Mouse (Mus musculus): ENCODE data around the gene Sqstm1.
A peak's percentile ranks its signal among the peaks of the same experiment; 100 is the strongest.

Gene Sqstm1

DNA sequence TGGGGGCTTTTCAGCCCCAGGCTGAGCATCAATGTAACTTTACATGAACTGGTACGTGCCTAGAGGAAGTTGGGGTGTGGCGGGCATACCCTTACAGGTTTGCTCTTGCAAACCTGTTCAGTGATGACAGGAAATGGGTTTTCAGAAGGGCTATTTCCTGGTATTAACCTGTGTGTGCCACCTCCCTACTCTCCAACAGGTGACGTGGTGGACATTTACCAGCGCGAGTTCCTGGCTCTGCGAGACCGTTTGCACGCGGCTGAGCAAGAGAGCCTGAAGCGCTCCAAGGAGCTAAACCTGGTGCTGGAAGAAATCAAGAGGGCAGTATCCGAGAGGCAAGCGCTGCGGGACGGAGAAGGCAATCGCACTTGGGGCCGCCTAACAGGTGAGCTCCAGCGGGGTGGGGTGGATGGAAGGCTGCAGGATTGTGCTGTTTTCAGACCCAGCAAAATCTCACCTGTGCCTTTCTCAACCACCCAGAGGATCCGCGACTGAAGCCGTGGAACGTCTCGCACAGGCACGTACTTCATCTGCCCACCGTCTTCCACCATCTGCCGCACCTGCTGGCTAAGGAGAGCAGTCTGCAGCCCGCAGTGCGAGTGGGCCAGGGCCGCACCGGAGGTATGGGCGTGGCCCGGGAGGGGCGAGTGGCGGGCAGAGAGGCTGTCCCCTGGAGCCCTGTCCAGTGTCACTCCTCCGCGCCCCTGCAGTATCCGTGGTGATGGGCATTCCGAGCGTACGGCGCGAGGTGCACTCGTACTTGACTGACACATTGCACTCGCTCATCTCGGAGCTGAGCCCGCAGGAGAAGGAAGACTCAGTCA, 20.1 kb upstream of the Sqstm1 start:
- DNase-seq (ENCODE audit: extremely low read depth, insufficient read length, low spot score), result no peak

DNA sequence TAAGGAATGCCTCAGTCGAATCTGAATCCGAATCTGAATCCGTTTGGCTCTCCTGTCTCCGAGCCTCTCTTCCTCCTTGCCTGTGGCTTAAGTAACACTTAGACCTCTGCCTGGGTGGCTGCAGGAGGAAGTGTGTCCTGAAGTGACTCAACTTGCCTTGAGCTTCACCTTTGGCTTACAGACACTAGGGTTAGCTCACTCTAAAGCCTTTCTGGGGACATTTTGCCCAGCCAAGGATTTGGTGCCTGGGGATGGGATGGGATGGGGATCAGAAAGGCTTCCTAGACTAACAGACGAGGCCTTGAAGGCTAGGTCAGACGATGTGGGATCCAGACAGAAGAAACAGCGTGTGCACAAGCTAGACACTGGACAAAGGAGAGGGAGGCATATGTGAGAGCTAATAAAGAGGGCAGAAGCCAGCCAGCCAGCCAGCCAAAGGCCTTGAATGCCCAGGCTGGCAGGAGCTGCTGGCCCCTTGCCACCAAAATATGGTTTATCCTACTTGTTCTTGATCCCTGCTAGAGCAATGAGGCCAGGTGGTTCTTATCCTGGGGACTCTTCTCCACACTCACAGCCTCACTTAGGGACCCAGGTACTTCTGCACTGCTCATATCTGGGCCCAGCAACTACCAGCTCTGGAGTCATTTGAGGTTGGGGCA, 18.8 kb upstream of the Sqstm1 start:
- DNase-seq (ENCODE audit: extremely low read depth, insufficient read length, low spot score), result no peak

DNA sequence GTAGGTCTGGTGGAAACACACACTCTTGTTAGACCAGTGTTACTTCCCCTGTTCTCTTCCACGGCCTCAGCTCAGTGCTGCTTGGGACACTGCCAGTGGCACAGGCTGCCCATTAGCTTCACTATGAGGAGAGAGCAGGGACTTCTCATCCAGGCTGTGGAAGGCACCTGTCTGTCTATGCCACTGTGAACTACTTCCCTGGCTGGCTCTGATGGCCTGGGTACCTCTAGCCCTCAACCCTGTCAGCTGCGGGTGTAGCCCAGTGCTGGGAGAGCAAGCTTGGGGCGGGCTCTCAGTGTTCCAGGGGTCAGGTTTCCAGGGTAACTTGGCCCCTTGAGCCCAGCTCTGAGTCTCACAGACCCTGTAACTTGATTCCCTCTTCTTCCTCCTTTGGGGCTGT, 18.1 kb upstream of the Sqstm1 start:
- no peak for DNase-seq (ENCODE audit: extremely low read depth, insufficient read length, low spot score)

DNA sequence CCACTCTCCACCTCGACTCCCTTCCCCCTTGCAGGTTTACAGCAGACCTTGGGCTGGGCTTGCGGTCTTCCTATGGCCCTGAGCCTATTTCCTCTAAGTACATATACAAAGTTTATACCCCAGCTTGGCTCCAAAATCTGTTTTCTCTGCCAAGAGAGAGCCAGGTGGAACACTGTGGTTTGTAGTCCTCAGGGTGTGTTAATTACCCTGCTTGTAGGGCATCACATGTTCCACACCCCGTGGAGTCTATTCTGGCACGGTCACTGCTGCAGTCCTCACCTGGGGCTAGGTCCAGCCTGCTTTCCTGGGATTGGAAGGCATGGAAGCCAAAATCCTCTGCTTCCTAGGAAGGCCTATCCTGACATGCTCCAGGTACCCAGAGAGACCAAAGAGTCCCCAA, 17.1 kb upstream of the Sqstm1 start:
- DNase-seq (ENCODE audit: extremely low read depth, insufficient read length, low spot score), result no peak

DNA sequence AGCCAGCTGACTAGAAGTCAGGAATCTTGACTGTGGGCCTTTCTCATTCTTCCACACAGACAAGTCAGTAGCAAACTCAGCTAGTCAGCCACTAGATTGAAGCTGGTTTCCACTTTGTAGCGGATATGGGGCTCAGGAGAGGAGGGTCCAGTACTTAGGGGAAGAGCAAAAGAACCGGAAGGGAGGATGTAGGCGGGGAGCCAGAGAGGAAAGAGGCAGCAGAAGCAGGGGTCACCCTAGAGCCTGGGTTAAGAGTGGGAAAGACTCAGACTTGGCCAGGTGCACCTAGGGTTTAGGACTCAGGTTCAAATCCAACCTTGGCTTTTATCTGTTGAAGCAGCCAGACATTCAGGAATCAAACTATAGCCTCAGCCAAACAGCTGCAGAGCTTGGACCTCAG, 16.6 kb upstream of the Sqstm1 start:
- DNase-seq (ENCODE audit: extremely low read depth, insufficient read length, low spot score), result no peak

DNA sequence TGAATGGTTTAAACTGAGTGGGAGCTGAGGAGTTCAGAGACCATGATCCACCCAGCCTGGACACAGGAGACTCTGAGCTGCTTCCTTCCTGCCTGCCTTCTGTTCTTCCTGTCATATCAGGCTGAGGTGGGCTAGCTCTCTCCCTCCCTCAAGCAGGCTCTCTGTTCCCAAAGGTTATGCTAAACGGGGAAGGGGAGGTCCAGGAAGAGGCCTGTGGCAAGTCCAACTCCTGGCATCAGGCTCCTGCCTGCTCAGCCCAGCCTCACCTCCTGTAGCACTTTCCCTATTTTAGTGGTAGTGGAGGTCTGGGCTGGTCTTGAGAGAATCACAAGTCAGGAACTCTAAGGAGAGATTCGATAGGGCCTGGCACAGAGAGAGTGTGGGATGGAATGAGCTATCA, 15.8 kb upstream of the Sqstm1 start:
- no peak for DNase-seq (ENCODE audit: extremely low read depth, insufficient read length, low spot score)

DNA sequence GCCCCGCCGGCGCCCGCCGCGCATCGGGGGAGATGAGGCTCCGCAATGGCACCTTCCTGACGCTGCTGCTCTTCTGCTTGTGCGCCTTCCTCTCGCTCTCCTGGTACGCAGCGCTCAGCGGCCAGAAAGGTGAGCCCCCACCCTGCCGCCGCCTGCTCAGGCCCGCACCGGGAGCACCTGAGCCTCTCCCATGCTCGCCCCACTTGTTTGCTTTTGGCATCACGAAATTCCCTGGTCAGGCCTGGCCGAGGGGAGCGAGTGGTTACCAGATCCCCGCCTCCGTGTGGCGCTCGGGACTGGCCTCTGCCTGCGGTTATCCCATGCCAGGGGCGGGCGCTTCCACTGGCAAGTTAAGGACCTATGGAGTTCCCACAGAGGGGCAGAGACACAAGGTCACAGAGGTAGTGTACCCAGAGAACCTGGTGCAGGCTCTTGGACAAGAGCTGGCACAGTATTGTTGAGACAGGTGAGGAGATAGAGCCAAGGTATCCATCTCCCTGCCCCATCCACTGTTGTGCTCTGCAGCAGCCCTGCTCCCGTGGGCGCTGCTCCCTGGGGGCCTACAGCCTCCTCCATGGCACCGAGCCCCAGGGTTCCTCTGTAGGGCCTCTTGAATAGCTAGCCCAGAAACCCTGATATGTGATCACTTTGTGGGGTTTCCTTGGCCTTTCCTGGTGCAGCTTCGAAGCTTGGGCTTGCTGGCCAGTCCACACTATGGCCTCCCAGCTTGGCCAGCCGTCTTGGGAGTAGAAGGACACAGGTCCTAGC, 15.2 kb upstream of the Sqstm1 start:
- peak; percentile 77 for DNase-seq (ENCODE audit: extremely low read depth, insufficient read length, low spot score)

DNA sequence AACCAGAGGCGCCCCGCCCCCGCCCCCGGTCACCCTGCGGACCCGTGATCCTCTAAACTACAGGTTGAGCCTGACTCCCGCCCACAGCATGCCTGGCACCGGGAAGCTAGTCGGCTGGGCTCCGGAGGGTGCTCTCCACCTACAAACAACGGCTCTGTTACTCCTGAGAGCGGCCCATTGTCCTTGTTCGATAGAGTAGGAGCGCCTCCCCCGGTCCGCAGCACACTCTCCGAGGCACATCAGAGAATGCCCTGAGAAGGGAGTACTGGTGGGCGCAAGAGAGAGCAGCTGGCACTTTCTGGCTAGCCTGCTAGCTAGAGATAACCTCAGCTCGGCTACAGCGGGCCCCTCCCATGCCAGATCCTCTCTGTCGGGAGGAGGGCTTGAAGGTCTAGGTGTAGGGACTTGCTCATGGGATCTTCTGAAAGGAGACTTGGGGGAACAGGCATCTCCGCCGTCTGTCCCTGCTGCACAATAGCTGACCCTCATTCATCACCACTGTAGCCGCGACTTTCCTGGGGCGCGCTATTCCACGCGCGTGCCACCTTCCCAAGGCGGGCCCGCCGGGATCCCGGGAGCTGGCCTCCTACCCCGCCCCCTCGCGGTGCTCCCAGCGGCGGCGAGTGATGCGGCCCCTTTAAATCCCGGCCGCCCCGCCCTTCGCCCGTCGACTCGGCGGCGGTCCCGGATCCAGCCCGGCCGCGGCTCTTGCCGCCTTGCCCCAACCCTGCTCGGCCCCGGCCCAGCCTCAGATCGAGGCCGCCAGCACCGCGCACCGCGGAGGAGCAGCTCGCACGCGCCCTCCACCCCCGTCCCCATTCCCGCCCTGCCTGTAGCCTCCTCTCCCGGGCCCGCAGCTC, 14.3 kb upstream of the Sqstm1 start:
- peak; percentile 90 for DNase-seq (ENCODE audit: extremely low read depth, insufficient read length, low spot score)

DNA sequence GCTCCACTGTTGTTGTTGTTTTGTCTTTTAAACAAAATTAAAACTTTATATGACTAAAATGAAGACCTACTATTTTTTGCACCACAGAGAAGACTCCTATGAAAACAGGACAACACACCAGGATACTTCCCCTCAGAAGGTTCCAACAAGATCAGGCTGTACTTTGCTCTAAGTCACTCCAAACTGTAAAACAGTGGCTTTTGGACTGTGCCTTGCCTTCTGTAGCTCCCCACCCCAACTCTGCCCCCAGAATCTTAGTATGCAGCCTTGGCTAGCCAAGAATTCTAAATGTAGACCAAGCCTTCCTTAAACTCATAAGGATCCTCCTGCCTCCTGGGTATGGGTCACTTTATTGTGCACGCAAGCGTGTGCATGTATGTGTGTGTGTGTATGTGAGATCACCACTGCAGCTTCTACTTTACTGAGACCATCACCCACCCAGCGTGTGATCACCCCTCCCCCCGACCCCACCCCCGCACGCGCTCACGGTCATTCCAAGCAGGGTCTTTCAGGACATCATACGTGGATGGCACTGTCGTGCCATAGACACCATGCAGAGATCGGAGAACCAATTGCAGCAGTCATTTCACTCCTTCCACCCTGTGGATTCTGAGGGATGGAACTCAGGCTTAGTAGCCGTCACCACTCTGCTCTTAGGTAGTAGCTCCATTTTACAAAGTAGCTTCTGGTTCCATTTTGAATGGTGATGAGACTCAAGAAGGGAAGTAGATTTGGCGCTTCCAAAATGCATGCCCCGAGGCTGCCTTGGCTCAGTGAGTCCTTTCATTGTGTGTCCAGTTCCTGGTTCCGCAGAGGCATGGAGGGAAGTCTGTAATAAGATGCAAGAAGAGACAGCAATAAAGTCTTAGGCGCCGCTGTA, 13.4 kb upstream of the Sqstm1 start:
- DNase-seq (ENCODE audit: extremely low read depth, insufficient read length, low spot score), result no peak

DNA sequence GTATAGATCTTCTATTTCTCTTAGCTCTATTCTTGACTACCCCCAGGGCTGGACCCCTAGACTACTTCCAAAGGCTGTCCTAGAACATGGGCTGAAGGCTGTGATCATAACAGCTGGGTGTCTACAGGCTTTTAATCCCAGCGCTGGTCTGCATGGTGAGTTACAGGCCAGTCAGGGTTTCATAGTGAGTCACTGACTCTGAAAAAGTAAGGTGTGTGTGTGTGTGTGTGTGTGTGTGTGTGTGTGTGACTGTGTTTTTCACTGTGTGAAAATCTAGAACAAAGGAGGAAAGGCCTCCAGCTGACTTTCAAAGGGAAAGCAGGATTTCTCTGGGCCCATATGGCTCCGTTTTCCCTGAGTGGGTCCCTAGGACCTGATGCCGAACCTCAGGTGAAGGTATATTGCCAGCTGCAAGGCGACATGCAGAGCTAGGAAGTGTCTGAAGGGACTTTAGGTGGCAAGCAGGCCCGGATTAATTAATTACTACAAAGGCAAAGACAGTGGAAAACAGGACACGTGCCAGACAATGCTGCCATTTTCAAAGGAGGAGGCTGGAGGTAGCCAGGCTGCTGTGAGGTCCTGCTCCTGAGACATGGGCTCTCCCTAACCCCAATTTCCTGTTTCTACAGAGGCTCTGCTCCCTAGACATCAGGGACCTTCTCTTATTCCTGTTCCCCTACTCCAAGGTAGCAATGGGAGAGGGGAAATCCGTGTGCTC, 12.1 kb upstream of the Sqstm1 start:
- DNase-seq (ENCODE audit: extremely low read depth, insufficient read length, low spot score), result no peak

DNA sequence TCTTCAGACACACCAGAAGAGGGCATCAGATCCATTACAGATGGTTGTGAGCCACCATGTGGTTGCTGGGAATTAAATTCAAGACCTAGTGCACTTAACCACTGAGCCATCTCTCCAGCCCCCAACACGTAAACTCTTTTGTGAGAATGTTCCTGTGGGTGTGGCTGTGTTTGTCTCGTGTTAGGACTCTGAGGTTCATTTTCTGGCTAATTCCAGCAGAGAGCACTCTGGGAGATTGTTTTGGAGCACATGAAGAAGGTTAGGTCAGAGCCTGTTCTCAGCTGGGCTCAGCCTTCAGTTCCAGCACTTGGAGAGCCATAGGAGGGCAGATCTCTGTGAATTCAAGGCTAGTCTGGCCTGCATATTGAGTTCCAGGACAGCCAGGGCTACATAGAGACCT, 9.2 kb upstream of the Sqstm1 start:
- no peak for DNase-seq (ENCODE audit: extremely low read depth, insufficient read length, low spot score)

DNA sequence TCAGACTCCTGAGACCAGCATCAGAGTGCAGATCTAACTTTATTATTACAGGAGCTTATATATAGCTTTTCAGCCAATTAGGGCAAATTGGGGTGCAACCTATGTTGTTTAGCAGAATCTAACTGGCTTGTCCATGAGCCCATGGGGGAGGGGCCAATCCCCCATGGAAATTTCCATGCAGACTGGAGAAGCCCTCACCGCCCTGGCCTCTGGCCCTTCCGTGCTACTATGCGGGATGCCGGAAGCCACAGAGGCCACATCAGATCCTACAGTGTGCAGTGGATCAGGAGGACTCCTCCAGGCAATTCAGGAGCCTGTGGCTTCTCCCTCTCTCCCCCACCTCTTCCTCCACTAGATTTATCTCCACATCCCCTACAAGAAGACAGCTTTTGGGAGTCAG, 7.2 kb upstream of the Sqstm1 start:
- peak; percentile 71 for DNase-seq (ENCODE audit: extremely low read depth, insufficient read length, low spot score)

DNA sequence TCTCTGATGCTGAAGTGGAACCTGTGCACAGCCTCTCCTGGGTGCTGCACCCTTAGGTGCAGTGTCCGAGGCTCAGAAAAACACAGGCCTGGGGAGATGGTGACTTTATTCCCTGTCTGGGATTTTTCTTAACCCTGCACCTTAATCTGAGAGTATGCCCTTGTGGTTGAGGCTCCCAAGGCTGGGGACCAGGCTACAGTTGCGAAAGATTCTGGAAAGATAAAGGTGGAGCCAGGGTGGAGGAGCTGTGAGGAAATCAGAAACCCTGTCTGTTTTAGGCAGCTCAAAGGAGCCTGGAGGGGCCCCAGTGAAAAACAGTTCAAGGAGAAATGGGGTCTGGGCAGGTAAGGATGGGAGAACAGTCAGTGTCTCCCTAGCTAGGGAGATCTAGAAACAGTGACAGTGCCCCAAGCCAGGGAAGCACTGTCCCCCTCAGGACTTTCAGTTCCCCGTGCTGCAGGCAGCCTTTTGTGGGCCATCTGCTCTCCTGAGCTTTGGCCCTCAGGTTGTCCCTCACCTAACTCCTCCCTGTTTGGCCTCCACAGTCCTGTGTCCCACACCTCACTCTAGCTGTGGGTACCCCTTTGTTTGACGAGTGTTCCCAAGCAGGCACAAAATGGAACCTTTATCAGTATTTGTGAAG, 6.2 kb upstream of the Sqstm1 start:
- no peak for DNase-seq (ENCODE audit: extremely low read depth, insufficient read length, low spot score)

DNA sequence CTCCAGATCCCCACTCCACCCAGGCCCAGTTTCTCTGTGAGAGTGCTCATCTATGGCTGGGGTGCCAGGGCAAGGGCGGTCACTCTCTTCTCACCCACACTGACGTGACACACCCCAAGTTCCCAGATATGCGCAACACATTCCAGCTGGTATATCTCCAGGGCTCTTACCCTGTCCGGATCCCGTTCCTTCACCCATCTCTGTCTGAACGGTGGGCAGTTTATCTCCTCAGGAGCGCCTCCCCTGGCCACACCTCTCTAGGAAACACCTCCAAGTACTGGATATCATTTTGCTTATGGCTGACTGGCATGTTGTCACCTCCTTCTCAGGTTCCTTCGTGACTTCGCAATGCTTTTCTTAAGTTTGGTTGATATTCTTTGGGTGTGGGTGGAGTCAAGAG, 5.0 kb upstream of the Sqstm1 start:
- DNase-seq (ENCODE audit: extremely low read depth, insufficient read length, low spot score), result no peak

DNA sequence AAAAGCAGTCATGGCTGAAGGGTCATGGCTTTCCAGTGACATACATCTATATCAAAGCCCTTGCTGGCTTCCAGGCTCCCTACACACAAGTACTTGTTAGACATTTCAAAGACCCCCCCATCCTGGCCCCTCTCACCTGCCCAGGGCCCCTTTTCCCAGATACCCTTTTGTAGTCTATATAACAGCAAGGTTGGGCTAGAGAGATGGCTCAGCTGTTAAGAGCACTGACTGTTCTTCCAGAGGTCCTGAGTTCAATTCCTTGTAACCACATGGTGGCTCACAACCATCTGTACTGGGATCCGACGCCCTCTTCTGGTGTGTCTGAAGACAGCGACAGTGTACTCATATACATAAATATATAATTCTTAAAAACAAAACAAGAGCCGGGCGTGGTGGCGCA, 4.0 kb upstream of the Sqstm1 start:
- DNase-seq (ENCODE audit: extremely low read depth, insufficient read length, low spot score), result no peak

DNA sequence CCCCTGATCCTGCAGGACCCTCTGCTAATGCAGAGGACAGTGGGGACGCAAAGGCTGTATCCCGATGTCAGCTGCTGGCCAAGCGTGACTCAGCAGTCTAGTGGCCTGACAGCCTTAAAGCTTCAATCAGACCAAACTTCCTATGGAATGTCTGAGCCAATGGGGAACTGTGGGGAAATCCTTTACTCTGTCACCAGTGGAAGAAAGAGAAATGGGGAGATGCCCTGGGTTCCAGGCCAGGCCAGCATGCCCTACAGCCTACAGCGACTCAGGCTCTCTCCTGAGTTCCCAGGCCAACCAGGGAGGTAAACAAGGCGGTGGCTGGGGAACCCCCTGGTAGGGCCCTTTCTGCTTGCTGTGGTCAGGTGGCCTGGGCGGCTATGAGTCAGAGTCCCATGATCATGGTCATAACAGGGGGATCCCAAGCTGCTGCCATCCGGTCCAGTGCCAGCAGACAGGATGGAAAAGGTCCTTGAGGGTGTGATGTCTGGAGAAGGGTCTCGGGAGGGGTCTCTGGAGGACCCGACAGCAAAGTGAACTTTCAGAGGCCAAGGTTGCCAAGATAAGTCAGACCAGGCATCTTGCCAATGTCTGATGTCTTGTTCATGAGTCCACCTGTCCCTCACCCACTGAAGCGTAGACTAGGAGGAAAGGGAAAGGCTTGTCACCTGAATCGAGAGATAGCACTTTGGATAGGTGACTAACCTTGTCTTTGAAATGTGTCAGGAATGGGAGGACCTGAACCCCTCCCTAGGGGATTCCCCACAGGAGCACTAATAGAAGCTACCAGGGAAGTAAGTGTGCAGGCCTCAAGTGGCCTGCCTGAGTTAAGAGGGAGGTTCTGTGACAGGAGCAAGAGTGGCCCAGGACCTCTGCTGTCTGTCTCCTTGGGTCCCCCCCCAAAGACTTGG, 2.5 kb upstream of the Sqstm1 start:
- DNase-seq (ENCODE audit: extremely low read depth, insufficient read length, low spot score), result peak; percentile 92

DNA sequence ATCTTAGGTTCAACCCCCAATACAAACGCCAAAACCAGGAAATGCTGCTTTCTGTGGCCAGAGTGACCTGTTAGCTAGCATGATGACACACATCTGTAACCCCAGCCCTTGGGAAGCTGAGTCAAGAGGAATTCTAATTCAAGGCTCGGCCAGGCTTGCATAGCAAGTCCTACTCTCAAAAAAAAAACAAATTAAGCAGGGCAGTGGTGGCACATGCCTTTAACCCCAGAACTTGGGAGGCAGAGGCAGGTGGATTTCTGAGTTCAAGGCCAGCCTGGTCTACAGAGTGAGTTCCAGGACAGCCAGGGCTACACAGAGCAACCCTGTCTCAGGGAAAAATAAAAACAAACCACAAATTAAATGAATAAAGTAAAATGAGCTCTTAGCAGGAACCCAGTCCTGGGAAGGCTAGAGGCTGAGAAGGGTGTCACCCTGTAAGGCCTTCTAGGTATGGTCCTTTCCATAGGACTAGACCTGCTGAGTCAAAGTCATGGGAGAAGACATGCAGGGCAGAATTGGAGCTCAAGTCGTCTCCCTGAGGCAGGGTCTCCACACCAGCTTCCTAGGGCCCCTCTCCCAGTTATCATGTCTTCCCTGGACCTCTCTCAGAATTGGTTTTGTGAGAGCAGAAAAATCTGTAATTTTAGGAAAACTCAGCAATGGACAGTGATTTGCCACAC, 1.6 kb upstream of the Sqstm1 start:
- peak; percentile 71 for DNase-seq (ENCODE audit: extremely low read depth, insufficient read length, low spot score)

Data from 3134 (cell line).